Mouse (Mus musculus): ENCODE measurements around the gene Cacna2d3.

The Cacna2d3 gene

DNA sequence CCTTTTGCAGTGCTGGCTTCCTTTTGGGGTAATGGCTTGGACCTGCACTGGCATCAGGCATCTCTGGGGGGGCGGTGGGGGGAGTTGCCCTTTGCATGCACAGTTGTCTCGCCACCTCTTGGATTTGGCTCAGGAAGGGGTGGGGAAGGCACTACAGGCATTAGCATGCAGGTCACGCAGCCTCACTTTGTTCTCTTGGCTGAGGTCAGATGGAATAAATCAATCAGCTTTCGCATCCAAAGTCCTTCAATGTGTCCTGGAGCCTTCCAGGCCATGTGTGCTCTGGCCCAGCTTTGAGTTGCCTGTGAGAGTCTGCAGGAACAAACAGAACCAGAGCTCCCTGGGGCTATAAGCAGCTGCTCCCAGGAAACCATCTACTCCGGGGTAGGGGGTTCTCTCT is 705.8 kb downstream of the Cacna2d3 start:
- peak in 1 of 2 experiments; percentile 12 for DNase-seq (ENCODE audit: low spot score in 2 of 2)

- DNase-seq (ENCODE audit: low spot score in 2 of 2): no peak
These were observed 707.0 kb downstream of the Cacna2d3 start for GRCm38 (mm10) chr14:29014680-29015079.

DNA sequence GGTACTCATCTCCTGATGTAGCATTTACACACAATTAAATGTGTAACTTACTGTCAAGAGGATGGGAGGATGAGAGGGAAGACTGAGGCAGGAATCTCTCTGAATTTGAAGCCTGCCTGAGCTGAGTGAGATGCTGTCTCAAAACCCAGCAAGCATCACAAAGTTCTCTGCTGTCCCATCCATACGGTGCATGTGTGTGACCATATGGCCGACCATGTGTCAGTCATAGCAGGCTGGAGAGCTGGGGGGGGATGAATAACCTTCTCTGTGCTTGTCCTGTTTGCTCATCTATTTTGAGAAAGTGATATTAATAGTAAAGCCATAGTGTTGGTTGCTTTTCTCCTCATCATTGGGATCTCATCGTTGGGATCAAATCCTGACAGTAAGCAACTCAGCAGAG is 708.5 kb downstream of the Cacna2d3 start:
- no peak for DNase-seq (ENCODE audit: low spot score in 2 of 2)

DNA sequence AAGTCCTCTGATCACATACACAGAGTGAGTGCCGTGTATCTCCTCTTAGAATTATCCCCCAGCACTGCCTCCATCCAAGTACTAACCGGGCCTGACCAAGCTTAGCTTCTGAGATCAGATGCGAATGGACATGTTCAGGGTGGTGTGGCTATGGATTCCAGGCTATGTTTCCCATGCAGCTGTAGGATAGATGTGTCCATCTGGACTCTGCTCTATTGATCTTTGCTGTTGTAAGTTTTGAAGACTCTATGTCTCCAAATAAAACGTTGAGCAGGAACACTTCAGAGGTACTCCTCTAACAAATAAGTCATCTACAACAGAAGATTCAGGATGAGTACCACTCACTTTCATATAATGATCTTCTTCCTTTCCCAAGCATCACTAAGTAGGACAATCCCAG is 712.0 kb downstream of the Cacna2d3 start:
- no peak for DNase-seq (ENCODE audit: low spot score in 2 of 2)

DNA sequence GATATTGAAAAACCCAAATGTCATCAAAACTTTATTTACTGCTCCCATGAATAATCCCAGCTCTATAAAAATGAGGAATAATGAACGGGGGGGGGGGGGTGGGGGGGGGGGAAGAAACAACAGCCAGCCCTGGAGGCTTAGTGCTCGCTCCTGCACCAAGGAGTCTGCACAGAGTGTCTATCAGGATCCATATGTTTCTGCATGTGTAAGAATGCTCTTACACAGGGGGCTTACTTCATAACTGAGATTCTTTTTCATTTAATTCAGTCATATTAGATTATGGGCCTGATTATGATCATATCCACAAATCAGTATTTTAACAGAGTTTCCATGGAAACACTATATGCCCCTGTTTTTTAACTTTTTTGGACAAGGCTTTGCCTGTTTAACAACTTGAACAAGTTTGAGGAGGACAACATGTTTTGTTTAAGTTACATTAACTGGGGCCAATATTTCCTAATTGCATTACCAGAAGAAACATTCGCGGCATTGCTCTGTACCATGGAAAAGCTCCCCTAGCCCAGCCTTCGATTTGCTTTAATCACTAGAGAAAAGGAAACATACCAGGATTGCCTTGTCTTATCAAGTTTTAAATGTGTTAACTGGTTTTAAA is 716.3 kb downstream of the Cacna2d3 start:
- DNase-seq (ENCODE audit: low spot score in 2 of 2): no peak

GRCm38 (mm10) chr14:28996569-28996968 is 725.1 kb downstream of the Cacna2d3 start:
- DNase-seq (ENCODE audit: low spot score in 2 of 2): no peak

GRCm38 (mm10) chr14:28988211-28988900 is 733.3 kb downstream of the Cacna2d3 start:
- no peak for DNase-seq (ENCODE audit: low spot score in 2 of 2)

DNA sequence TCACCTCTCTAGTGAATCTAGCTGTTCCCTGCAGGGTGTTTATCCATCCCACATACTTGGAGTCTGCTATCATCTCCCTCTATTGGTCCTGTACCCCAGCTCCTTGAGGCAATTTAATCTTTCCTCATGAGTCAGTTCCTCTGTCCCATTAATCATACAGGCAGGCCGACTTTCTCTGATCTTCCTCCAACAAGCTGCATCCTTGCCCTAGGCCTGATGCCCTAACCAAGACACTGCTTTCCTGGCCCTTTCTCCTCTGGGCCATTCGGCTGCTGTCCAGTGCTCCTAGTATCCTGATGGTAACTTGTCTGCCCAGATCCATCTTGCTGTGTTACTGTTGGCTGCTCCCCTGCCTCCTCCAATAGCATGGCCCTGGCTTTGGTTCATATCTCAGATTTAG is 737.4 kb downstream of the Cacna2d3 start:
- DNase-seq (ENCODE audit: low spot score in 2 of 2): no peak

DNA sequence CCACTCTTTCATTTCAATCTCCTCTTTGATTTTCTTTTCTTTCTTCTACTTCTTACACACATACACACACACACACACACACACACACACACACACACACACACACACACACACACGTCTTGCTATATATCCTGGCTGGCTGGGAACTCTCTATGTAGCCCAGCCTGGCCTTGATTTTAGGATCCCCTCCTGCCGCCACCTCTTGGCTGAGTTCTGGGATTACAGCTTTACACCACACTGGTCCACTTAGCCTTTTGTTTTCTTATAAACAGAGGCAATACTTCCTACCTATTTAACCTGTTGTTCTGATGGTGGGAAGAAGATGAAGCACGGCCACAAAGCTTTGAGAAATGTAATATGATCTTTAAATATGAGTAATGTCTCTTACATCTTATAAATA is 741.2 kb downstream of the Cacna2d3 start:
- DNase-seq (ENCODE audit: low spot score in 2 of 2): no peak

GRCm38 (mm10) chr14:28979230-28979629 is 742.4 kb downstream of the Cacna2d3 start:
- DNase-seq (ENCODE audit: low spot score in 2 of 2): no peak

DNA sequence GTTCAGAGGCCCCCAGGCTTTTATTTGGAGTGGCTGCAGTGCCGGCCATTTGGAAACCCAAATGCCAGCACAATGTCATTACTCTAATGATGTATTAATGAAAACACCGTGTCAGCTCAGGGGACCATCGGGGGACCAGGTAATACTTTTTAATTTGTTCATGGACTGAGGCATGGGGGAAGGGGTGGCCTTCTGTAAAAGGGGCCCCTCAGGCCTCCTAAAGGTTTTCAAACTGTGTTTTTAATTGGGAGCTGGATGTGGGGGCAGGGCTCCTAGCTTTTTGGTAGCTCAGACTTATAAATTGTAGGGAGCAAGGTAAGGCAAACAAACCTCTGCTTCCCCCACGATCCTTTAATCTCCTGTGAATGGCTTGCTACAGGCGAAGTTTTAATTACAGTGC is 749.0 kb downstream of the Cacna2d3 start:
- DNase-seq (ENCODE audit: low spot score in 2 of 2): no peak

DNA sequence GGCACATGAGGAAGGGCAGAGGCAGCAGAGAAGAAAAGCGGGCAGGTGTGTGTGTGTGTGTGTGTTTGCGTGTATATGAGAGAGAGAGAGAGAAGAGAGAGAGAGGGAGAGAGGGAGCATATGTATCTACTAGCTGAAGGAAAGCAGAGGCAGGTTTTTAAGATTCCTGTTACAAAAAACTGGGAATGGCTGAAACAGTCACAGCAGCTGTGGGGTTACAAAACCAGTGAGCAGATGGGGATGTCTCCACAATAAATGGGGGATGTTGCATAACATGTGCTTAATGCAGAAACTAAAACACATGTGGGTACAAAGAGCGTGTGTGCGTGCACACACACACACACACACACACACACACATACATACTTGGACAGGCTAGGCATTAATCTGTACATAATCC is 752.4 kb downstream of the Cacna2d3 start:
- DNase-seq (ENCODE audit: low spot score in 2 of 2): no peak

- no peak for DNase-seq (ENCODE audit: low spot score in 2 of 2)
These were observed 754.8 kb downstream of the Cacna2d3 start for GRCm38 (mm10) chr14:28966881-28967280.

- DNase-seq (ENCODE audit: low spot score in 2 of 2): no peak
These were observed 760.3 kb downstream of the Cacna2d3 start for GRCm38 (mm10) chr14:28961379-28961778.

- DNase-seq (ENCODE audit: low spot score in 2 of 2): no peak
These were observed 762.6 kb downstream of the Cacna2d3 start for GRCm38 (mm10) chr14:28959042-28959441.

- peak; percentile 50 to 61 for DNase-seq (ENCODE audit: low spot score in 2 of 2)
These were observed 763.3 kb downstream of the Cacna2d3 start for GRCm38 (mm10) chr14:28958131-28959015.

DNA sequence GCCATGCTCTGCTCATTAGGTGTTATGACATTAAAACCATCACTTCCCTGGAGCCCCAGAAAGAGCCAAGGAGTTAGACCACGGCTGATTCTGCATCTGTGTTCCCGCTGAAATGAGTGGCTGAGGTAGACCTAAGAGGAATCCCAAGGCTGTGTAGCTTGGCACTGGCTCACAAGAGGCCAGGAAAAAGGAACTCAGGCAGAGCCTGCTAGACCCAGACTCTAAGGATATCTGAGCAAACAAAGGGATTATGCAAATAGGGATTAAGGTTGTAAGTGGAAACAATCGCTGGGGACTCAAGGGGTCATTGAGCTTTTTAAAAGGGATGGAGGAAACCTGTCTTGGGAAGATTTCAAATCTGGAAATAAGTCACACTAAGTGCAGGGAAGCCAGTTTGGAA is 766.5 kb downstream of the Cacna2d3 start:
- no peak for DNase-seq (ENCODE audit: low spot score in 2 of 2)

DNA sequence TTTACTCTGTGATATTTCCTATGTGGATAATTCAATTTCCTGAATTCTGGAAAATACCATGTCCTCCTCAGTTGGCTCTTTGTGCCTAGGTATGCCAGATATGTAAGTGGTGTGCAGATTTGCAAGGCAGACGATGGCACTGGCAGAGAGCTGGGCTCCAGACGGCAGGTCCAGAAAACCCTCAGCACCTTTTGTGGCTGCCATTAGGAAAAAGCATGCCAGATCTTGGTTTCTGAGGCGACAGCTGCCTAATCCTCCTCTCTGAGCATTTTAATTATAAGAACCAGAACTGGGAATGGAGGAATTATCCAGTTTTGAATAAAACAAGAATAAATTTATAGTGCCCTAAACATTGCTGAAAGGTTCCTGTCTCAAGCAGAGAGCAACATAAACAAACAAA is 767.1 kb downstream of the Cacna2d3 start:
- no peak for DNase-seq (ENCODE audit: low spot score in 2 of 2)

GRCm38 (mm10) chr14:28954086-28954485 is 767.6 kb downstream of the Cacna2d3 start:
- no peak for DNase-seq (ENCODE audit: low spot score in 2 of 2)

DNA sequence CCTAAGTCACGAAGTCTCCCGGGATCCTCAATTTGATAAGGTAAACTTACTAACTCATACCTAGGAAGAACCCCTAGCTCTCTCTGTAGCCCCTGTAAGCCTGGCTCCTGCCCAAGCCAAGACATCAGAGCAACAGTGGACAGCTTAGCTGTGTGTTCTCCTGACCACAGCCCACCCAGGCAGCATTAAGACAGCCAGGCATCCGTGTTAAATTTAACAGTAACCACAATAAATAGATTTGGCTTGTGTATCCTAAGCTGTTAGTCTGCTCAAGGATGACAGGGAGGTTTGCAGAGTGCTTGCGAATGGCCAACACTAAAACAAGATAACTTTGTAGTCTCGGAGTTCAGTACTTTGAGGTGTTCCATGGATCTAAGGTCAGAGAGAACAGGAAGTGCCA is 768.3 kb downstream of the Cacna2d3 start:
- no peak for DNase-seq (ENCODE audit: low spot score in 2 of 2)

GRCm38 (mm10) chr14:28950499-28950898 is 771.2 kb downstream of the Cacna2d3 start:
- no peak for DNase-seq (ENCODE audit: low spot score in 2 of 2)

DNA sequence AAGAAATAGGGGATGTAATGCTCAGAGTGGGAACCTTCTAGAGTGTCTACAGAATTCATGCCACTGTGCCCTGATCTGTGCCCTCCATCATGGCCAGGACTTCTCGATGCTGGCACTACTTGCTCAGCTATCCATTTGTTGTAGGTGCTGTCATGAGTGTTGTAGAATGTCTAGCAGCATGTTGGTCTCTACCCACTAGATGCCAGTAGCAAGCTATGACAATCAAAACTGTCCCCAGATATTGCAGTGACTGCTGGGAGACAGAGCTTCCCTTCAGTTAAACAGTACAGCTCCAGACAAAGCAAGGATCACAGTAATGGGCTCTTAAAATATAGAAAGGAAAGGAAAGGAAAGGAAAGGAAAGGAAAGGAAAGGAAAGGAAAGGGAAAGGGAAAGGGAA is 771.9 kb downstream of the Cacna2d3 start:
- DNase-seq (ENCODE audit: low spot score in 2 of 2): no peak

Data from frontal cortex, postnatal 10 days (tissue).